Mouse (Mus musculus) ES-E14 (cell line): Measurements from ENCODE around the gene Fbxo21.

Experiments
- CHD2 ChIP-seq: IDR thresholded peaks from 2 replicates; pipeline ENCODE4 v1.6.1; 2014; ENCODE audit warnings: mild to moderate bottlenecking, low read depth, low read length, inconsistent platforms
- HCFC1 ChIP-seq: IDR thresholded peaks from 2 replicates; pipeline ENCODE4 v1.6.1; 2012; ENCODE audit warnings: low read length, inconsistent platforms, borderline replicate concordance; ENCODE audit not compliant: insufficient read depth
- MAFK ChIP-seq: IDR thresholded peaks from 2 replicates; pipeline ENCODE4 v1.6.1; 2014; ENCODE audit warnings: mild to moderate bottlenecking, low read depth, low read length, inconsistent platforms; ENCODE audit not compliant: insufficient read depth
- ZC3H11A ChIP-seq: IDR thresholded peaks from 2 replicates; pipeline ENCODE4 v1.6.1; 2012; ENCODE audit warnings: low read depth, mild to moderate bottlenecking, inconsistent platforms, low read length, borderline replicate concordance
- ZNF384 ChIP-seq: IDR thresholded peaks from 2 replicates; pipeline ENCODE4 v1.6.1; 2012; ENCODE audit warnings: low read depth, low read length, inconsistent platforms

DNA sequence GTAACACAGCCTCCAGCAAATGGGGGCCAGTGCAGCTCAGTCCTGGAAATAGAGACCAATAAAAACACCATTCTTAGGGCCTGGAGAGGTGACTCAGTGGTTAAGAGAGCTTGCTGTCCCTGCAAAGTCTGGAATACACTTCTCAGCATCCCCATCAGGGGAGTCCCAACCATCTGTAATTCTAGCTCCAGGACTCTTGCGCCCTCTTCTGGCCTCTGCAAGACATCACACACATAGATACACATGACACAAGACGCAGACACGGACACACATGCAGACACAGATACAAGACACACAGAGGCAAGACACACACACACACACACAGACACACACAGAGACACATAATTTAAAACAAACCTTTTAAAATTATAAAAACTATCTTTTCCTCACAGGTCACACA, 35.0 kb upstream of the Fbxo21 start:
- no peak for TF ChIP-seq ZC3H11A
- no peak for TF ChIP-seq CHD2
- no peak for TF ChIP-seq MAFK
- TF ChIP-seq ZNF384: 0 out of 2 replicates have a peak, but pooled peaks have one; percentile 16
- TF ChIP-seq HCFC1: no peak
